Mouse (Mus musculus) ES-Bruce4 (cell line): Measurements from ENCODE around the gene Orm2. TPM values are rescaled to one million over a fixed set of nuclear protein-coding genes. Genes with fewer than 3 reads are reported as not detected.

Experiments
- H3K27ac ChIP-seq: 2 replicates; pipeline ENCODE4 v1.5.1; 2012; ENCODE audit warnings: low read length, inconsistent platforms; ENCODE audit not compliant: insufficient read depth
- H3K27me3 ChIP-seq: 2 replicates; pipeline ENCODE4 v1.6.1; 2012; ENCODE audit warnings: mild to moderate bottlenecking, low read length, inconsistent platforms; ENCODE audit not compliant: control insufficient read depth, poor library complexity, insufficient read depth, severe bottlenecking
- H3K36me3 ChIP-seq: 2 replicates; pipeline ENCODE4 v1.6.1; 2012; ENCODE audit warnings: inconsistent platforms, mild to moderate bottlenecking, low read length, moderate library complexity; ENCODE audit not compliant: control insufficient read depth, poor library complexity, insufficient read depth, severe bottlenecking
- H3K4me1 ChIP-seq: one replicate; pipeline ENCODE4 v1.8.1; 2011; ENCODE audit warnings: low read length; ENCODE audit not compliant: control insufficient read depth, insufficient read depth
- H3K4me3 ChIP-seq: 2 replicates; pipeline ENCODE4 v1.5.1; 2011; ENCODE audit warnings: low read depth, mild to moderate bottlenecking, low read length
- H3K9ac ChIP-seq: 2 replicates; pipeline ENCODE4 v1.6.1; 2012; ENCODE audit warnings: low read depth, mild to moderate bottlenecking, inconsistent platforms; ENCODE audit not compliant: poor library complexity, severe bottlenecking
- H3K9me3 ChIP-seq: replicated peaks from 2 replicates; pipeline ENCODE4 v1.6.1; 2012; ENCODE audit warnings: mild to moderate bottlenecking, low read length, inconsistent platforms; ENCODE audit not compliant: control insufficient read depth, poor library complexity, insufficient read depth, severe bottlenecking
- CTCF ChIP-seq: IDR thresholded peaks from one replicate; pipeline ENCODE4 v1.8.1; 2011; ENCODE audit warnings: low read depth, low read length
- EP300 ChIP-seq: IDR thresholded peaks from 2 replicates; pipeline ENCODE4 v1.6.1; 2011; ENCODE audit warnings: low read depth, low read length; ENCODE audit not compliant: insufficient read depth
- POLR2A ChIP-seq: IDR thresholded peaks from one replicate; pipeline ENCODE4 v1.8.1; 2011; ENCODE audit warnings: low read length; ENCODE audit not compliant: insufficient read depth
- polyA plus RNA-seq: library from polyadenylated mRNA; stranded (reverse); fragments of >200 nt; gene quantifications from 2 replicates; pipeline ENCODE4 v1.2.4, GENCODE M21; 2011; ENCODE audit warnings: low read depth; ENCODE audit not compliant: missing spikeins, insufficient read depth, insufficient read length

Orm2 gene
- polyA plus RNA-seq, 1 experiment = not detected

GRCm38 (mm10) chr4:63348524-63348923, 13.7 kb upstream of the Orm2 start:
- TF ChIP-seq POLR2A (no peak), EP300 (no peak), CTCF (no peak)
- H3K27me3 ChIP-seq = no peaks in the 10 kb centered on the region

GRCm38 (mm10) chr4:63355877-63356665, 6.2 kb upstream of the Orm2 start, which contains the start of gene Orm3:
Gene Orm3, plus strand, starts transcription at chr4:63356162.
- H3K4me3 ChIP-seq = no peak within 1 kb of the TSS
- no peaks in the 10 kb centered on the region for H3K27me3 ChIP-seq
- H3K9ac ChIP-seq = no peak within 1 kb of the TSS
- H3K27ac ChIP-seq = no peak within 1 kb of the TSS
- no peaks in the 10 kb centered on the region for H3K4me1 ChIP-seq
- no peaks in the 10 kb centered on the region for H3K36me3 ChIP-seq
- TF ChIP-seq CTCF (no peak), EP300 (no peak), POLR2A (no peak)
- H3K9me3 ChIP-seq = no peaks in the 10 kb centered on the region

More at GRCm38 (mm10) chr4:63348524-63348923, 13.7 kb upstream of the Orm2 start:
- no peak overlapping the region for H3K9ac ChIP-seq
- no peaks in the 10 kb centered on the region for H3K4me1 ChIP-seq
- no peak overlapping the region for H3K4me3 ChIP-seq
- H3K9me3 ChIP-seq = no peaks in the 10 kb centered on the region
- H3K36me3 ChIP-seq = no peaks in the 10 kb centered on the region
- H3K27ac ChIP-seq = no peak overlapping the region

GRCm38 (mm10) chr4:63356981-63357570, 5.2 kb upstream of the Orm2 start:
- Histone ChIP-seq H3K9me3 (no peaks in the 10 kb centered on the region), H3K4me1 (no peaks in the 10 kb centered on the region)

GRCm38 (mm10) chr4:63359861-63360260, 2.4 kb upstream of the Orm2 start:
- no peaks in the 10 kb centered on the region for H3K4me1 ChIP-seq
- H3K9me3 ChIP-seq = no peaks in the 10 kb centered on the region
- no peak overlapping the region for H3K9ac ChIP-seq
- H3K27ac ChIP-seq = no peak overlapping the region
- no peaks in the 10 kb centered on the region for H3K36me3 ChIP-seq
- no peak overlapping the region for H3K4me3 ChIP-seq
- TF ChIP-seq POLR2A (no peak), CTCF (no peak), EP300 (no peak)
- no peaks in the 10 kb centered on the region for H3K27me3 ChIP-seq

More at GRCm38 (mm10) chr4:63356981-63357570, 5.2 kb upstream of the Orm2 start:
- no peak overlapping the region for H3K9ac ChIP-seq
- no peaks in the 10 kb centered on the region for H3K27me3 ChIP-seq
- no peak overlapping the region for H3K4me3 ChIP-seq
- H3K36me3 ChIP-seq = no peaks in the 10 kb centered on the region
- TF ChIP-seq CTCF (no peak), POLR2A (no peak), EP300 (no peak)
- no peak overlapping the region for H3K27ac ChIP-seq

GRCm38 (mm10) chr4:63368577-63368976, 6.3 kb downstream of the Orm2 start:
- Histone ChIP-seq H3K27me3 (no peaks in the 10 kb centered on the region), H3K9ac (no peak overlapping the region), H3K27ac (no peak overlapping the region), H3K4me3 (no peak overlapping the region), H3K9me3 (no peaks in the 10 kb centered on the region), H3K36me3 (no peaks in the 10 kb centered on the region), H3K4me1 (no peaks in the 10 kb centered on the region)
- TF ChIP-seq EP300 (no peak), CTCF (peak; percentile 98)

- Histone ChIP-seq H3K36me3 (no peaks in the 10 kb centered on the region), H3K9me3 (no peaks in the 10 kb centered on the region), H3K4me1 (no peaks in the 10 kb centered on the region), H3K9ac (no peak overlapping the region), H3K4me3 (no peak overlapping the region), H3K27ac (no peak overlapping the region), H3K27me3 (no peaks in the 10 kb centered on the region)
- TF ChIP-seq CTCF (no peak), POLR2A (no peak), EP300 (no peak)
Measured at GRCm38 (mm10) chr4:63370897-63371296, 8.6 kb downstream of the Orm2 start.
